Mouse (Mus musculus) bone marrow macrophage, adult 2 months (primary cell): ENCODE results near the gene Tunar.

Experiments
- CTCF ChIP-seq: IDR thresholded peaks from 2 replicates; pipeline ENCODE4 v1.5.1; 2012; ENCODE audit warnings: low read depth, mild to moderate bottlenecking, low read length, moderate library complexity
- POLR2A ChIP-seq: IDR thresholded peaks from 2 replicates; pipeline ENCODE4 v1.6.1; 2012; ENCODE audit warnings: mild to moderate bottlenecking, low read depth, low read length, borderline replicate concordance

DNA sequence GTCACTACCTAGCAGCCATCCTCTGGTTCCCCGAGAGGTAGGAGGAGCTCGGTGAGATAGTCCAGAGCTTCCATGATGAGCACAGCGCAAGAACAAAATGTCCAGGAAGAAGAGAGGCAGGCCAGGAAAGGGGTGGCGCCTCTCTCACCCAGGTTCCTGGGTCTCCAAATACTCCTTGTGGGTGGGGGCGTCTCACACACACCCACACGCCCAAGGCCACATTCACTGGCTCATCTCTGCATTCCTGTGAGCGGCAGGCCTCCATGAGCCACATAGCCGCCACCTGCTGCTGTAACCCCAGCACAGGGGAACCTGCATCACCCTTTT is 2.4 kb downstream of the Tunar start:
- TF ChIP-seq POLR2A = no peak
- no peak for TF ChIP-seq CTCF
